Mouse (Mus musculus): Measurements from ENCODE around the gene Surf1.
"Not testable (repeated sequence)": the region's sequence is repeated elsewhere in the genome, so short reads cannot be mapped to it uniquely, and the experiment has no call there.

Surf1 gene

DNA sequence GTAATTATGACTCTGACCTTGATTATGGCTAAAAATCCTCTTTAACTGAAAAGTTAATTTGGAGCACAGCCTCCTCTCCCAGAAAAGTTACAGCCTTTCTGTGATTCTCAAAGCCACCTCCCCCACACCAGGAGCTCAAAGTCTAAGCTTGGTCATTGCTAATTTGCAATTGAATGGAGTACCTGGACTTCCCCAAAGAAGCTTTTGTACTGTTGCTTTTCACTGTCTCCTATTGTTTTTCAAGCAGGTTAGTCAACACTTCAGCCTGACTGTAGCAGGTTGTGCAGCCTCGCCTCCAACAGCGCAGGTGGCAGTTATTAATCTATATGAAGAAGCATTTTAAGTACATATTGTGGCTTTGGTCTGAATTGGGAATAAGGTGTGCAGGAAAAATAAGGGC lies 30.8 kb downstream of the Surf1 start:
- DNase-seq = not testable (repeated sequence)

DNA sequence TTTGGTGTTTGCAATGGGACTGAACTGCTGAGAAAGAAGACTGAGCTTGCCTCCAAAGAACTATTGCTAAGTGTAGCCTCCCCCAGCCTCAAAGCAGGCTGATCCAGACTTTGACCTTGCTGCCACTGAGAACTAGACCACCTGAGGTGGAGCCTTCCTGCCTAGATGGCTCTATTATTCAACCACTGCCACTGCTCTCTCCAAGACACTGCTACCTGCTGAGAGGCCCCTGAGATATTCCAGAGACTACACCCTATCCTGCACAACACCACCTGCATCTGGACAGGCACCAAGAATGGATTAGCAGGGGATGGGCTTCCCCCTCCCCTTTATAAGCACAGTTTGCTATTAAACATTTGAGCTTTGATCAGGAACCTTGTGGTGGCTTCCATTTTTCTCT lies 37.8 kb downstream of the Surf1 start:
- no peak for DNase-seq

DNA sequence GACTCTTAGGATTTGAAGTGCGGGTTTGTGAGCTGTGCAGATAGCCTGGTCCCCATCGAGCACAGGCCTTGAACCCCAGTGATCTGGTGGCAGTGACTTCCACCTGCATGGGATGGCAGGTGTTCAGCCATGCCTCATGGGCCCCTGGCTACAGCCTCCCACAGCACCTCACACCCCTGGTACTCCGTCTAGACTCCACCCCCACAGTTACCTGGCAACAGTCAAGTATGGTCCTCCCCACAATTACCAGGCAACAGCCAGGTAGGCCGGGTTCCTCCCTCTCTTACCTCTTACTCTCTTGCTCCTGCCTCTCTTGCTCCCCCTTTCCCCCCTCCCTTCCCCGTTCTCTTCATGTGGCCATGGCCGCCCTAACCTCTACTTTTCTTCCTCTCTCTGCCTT lies 45.7 kb downstream of the Surf1 start:
- no peak for DNase-seq

DNA sequence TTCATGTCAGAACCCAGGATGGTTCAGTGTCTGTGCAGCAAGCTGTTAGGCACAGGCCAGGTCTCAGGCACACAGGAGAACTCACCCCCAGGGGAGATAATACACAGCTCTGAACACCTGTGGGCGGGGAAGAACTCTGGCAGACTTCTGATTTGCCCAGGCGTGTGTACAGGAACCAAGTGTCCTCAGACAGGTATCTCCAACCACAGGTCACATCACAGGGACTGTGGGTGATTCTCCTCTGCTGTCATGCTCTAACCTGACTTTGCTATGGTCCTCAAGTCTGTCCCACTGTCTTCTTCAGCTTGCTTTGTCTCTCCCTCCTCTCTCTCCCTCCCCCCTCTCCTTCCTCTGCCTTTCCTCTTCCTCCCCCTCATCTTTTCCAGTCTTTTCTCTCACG lies 51.5 kb downstream of the Surf1 start, which contains the start of gene Abo:
Abo (minus strand) TSS at position 101 of the 400 bp plus-strand sequence.
- DNase-seq = no peak

All from lung, adult 18-20 months (tissue).